Mouse (Mus musculus) G1E (cell line): ENCODE results near the gene C77080. TPM values are rescaled to one million over a fixed set of nuclear protein-coding genes. Genes with fewer than 3 reads are reported as not detected.

Source experiments
- ATAC-seq: 2 replicates; pipeline ENCODE4 v1.8.0; 2016; ENCODE audit warnings: mild to moderate bottlenecking; ENCODE audit not compliant: insufficient number of reproducible peaks, poor library complexity, low FRiP score, severe bottlenecking; ENCODE audit errors: extremely low read depth
- DNase-seq: peaks from one replicate; pipeline ENCODE4 v3.0.0; 2012; ENCODE audit warnings: low spot score
- H3K27me3 ChIP-seq: 2 replicates; pipeline ENCODE4 v1.6.1; 2012; ENCODE audit warnings: mild to moderate bottlenecking, low read length, inconsistent platforms; ENCODE audit not compliant: insufficient read depth
- H3K36me3 ChIP-seq: replicated peaks from 2 replicates; pipeline ENCODE3; 2012; ENCODE audit warnings: mild to moderate bottlenecking, inconsistent platforms
- H3K4me1 ChIP-seq: 2 replicates; pipeline ENCODE4 v1.6.1; 2012; ENCODE audit warnings: low read depth, low read length, inconsistent platforms, mixed read lengths; ENCODE audit not compliant: insufficient read depth
- H3K4me3 ChIP-seq: 2 replicates; pipeline ENCODE4 v1.5.1; 2012; ENCODE audit warnings: low read depth, mild to moderate bottlenecking, inconsistent platforms, low read length, moderate library complexity, mixed read lengths
- H3K9me3 ChIP-seq: replicated peaks from 2 replicates; pipeline ENCODE4 v1.6.1; 2012; ENCODE audit warnings: inconsistent platforms
- CTCF ChIP-seq: IDR thresholded peaks from 2 replicates; pipeline ENCODE4 v1.5.1; 2012; ENCODE audit warnings: low read depth, low read length, inconsistent platforms, mixed read lengths
- GATA1 ChIP-seq: IDR thresholded peaks from 2 replicates; pipeline ENCODE4 v1.6.1; 2012; ENCODE audit warnings: borderline replicate concordance, low read length, inconsistent platforms, mixed read lengths
- GATA2 ChIP-seq: IDR thresholded peaks from 2 replicates; pipeline ENCODE4 v1.6.1; 2012; ENCODE audit warnings: low read depth, low read length, inconsistent platforms, borderline replicate concordance
- POLR2AphosphoS5 ChIP-seq: IDR thresholded peaks from 2 replicates; pipeline ENCODE4 v1.6.1; 2012; ENCODE audit warnings: low read depth, low read length, inconsistent platforms; ENCODE audit not compliant: insufficient replicate concordance
- TAL1 ChIP-seq: conservative IDR thresholded peaks from 2 replicates; pipeline ENCODE4 v1.6.1; 2012; ENCODE audit warnings: low read depth, low read length, inconsistent platforms, mixed read lengths
- polyA plus RNA-seq: library from polyadenylated mRNA; stranded (reverse); fragments of >175 nt; gene quantifications from 2 replicates; pipeline ENCODE4 v1.2.3, GENCODE M21; 2012
- total RNA-seq, 2 experiments: library from RNA; stranded (forward) in 1 of 2; stranded (reverse) in 1 of 2; fragments of 200-1000 nt in 1 of 2; fragments of >200 nt in 1 of 2; fragmentation: Nextera tagmentation in 1 of 2; gene quantifications; 2 replicates each; pipeline ENCODE4 v1.2.3; 2014 to 2017

C77080 gene
- total and polyA plus RNA-seq, 3 experiments: 23.6 to 196 (median 67.9) TPM

DNA sequence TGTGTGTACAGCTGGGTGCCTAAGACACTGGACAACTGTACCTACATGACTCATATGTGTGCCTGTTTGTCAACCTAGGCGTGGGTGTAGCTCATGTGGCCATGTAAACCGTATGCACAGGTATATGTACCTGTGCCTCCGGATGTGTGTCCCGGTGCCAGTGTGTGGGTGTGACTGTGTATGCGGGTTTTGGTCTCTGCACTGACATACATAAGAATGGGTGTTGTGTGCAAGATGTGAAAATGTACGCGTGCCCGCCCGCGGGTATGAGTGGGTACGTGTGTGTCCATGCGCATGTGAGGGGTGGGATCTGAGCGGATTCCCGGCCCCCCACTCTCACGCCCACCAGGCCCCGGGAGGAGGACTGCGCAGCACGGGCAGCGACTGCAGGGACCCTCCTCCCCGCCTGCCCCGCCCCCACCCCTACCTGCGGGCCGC lies 22.6 kb downstream of the C77080 start:
- Histone ChIP-seq H3K9me3 (no peaks in the 10 kb centered on the region), H3K27me3 (no peaks in the 10 kb centered on the region)

DNA sequence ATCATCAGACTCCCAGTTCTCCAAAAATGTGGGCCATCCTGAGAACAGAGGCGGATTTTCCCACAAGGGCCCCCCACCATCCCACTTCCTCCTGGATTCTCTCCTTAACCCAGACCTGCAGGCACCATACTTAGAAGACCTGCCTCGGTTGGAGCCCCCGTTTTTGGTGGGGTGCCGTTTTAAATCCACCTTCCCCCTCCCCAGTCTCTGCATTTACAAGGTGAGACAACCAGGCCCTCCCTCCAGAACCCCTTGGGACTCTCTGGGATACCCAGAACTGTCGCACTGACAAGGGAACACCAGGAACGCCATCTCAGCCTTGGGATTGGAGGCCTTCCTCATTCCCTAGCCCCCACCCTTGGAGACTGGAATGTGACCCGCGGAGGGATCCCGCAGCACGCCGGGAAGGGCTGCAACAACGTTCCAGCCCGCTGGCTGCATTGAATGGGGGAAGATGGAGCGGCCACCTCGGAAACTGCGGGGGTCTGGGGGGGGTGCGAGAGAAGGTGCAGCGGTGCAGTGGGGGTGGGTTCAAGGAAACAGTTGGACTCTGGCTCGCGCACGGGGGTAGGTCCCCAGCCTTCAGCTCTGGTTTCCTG lies 23.3 kb downstream of the C77080 start:
- Histone ChIP-seq H3K9me3 (no peaks in the 10 kb centered on the region), H3K4me3 (peak overlapping the region; percentile 86), H3K27me3 (no peaks in the 10 kb centered on the region), H3K4me1 (peaks cover 89% of the 10 kb centered on the region), H3K36me3 (peaks cover 57% of the 10 kb centered on the region)
- no peak for TF ChIP-seq CTCF
- TF ChIP-seq POLR2AphosphoS5: no peak
- TF ChIP-seq GATA2: no peak
- no peak for TF ChIP-seq GATA1
- TF ChIP-seq TAL1: no peak
- DNase-seq (no peak), ATAC-seq (no peak)

More for the DNA sequence above, 22.6 kb downstream of the C77080 start:
- peaks cover 87% of the 10 kb centered on the region for H3K4me1 ChIP-seq
- no peak for TF ChIP-seq GATA1
- no peak for TF ChIP-seq TAL1
- H3K4me3 ChIP-seq: peak overlapping the region; percentile 86
- ATAC-seq: no peak
- H3K36me3 ChIP-seq: peaks cover 54% of the 10 kb centered on the region
- no peak for DNase-seq

DNA sequence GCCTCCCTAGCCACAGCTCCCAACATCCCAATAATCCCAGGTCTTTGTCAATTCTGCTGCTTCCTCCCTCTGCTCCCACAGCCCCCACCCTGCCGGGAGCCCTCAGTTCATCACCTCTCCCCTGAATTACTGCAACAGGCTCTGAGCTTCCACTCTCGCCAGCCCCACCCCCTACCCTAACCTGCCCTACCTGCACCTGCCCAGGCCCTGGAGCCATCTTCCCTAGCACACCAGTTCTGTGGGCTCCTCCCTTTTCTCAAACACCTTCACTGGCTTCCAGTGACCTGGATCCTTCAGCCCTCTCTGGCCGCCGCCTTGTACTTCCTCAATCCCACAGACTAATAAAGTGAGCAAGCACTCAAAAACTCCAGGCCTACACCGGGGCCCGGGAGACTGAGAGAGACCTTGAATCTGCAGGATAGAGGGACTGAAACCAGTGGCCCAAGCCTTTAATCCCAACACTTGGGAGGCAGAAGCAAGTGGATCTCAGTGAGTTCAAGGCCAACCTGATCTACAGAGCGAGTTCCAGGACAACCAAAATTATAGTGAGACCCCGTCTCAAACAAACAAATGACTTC lies 24.9 kb downstream of the C77080 start:
- Histone ChIP-seq H3K36me3 (peaks cover 56% of the 10 kb centered on the region), H3K4me1 (peaks cover 89% of the 10 kb centered on the region), H3K27me3 (no peaks in the 10 kb centered on the region), H3K4me3 (peak overlapping the region; percentile 86), H3K9me3 (no peaks in the 10 kb centered on the region)
- no peak for TF ChIP-seq GATA2
- no peak for TF ChIP-seq CTCF
- no peak for TF ChIP-seq POLR2AphosphoS5
- TF ChIP-seq GATA1: no peak
- TF ChIP-seq TAL1: no peak
- ATAC-seq: no peak
- no peak for DNase-seq

DNA sequence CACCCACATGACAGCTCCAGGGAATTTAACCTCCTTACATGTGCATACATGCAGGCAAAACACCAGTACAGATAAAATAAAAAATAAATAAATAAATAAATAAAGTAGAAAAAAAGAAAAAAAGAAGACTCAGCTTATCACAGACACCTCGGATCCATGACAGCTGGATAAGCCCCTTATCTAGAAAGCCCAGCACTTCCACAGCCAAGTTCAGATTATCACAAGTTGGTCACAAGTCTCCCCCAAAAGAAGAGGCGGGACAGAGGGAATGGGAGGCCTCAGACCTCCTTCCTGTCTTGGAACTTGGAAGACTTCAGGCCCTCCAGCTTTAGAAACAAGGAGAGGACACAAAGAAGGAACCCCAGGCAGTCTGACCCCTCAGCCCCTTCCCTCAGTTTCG lies 26.1 kb downstream of the C77080 start:
- Histone ChIP-seq H3K27me3 (no peaks in the 10 kb centered on the region), H3K9me3 (no peaks in the 10 kb centered on the region), H3K4me1 (peaks cover 90% of the 10 kb centered on the region), H3K36me3 (peaks cover 56% of the 10 kb centered on the region), H3K4me3 (peak overlapping the region; percentile 86; the same call in 1 of the 2 replicates)
- no peak for DNase-seq
- TF ChIP-seq GATA1 (no peak), TAL1 (peak; percentile 91), GATA2 (no peak)
- peak; percentile 26 for ATAC-seq

DNA sequence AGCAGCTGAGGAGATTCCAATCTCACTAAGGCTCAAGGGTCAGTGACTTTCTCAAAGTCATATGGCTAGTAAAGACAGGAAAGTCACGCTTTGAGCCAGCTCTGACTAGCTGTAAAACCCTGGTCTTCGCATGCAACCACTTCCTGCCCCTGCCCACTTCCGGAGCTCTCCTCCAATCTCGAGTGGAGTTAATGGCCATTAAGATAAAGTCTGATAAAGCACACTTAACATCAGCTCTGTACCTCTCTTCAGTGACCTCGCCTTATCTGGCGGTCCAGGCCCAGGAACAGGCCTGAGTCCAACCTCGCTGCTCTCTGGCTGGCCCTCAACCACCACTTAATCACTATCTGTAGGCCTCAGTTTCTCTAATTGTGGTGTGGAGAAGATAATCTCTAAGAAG lies 26.7 kb downstream of the C77080 start:
- Histone ChIP-seq H3K4me1 (peaks cover 91% of the 10 kb centered on the region), H3K27me3 (no peaks in the 10 kb centered on the region), H3K36me3 (peaks cover 57% of the 10 kb centered on the region), H3K9me3 (no peaks in the 10 kb centered on the region), H3K4me3 (peak overlapping the region; percentile 57; the same call in 1 of the 2 replicates)
- DNase-seq: no peak
- peak; percentile 62 for ATAC-seq
- no peak for TF ChIP-seq GATA1
- TF ChIP-seq POLR2AphosphoS5: no peak
- peak; percentile 94 for TF ChIP-seq TAL1

DNA sequence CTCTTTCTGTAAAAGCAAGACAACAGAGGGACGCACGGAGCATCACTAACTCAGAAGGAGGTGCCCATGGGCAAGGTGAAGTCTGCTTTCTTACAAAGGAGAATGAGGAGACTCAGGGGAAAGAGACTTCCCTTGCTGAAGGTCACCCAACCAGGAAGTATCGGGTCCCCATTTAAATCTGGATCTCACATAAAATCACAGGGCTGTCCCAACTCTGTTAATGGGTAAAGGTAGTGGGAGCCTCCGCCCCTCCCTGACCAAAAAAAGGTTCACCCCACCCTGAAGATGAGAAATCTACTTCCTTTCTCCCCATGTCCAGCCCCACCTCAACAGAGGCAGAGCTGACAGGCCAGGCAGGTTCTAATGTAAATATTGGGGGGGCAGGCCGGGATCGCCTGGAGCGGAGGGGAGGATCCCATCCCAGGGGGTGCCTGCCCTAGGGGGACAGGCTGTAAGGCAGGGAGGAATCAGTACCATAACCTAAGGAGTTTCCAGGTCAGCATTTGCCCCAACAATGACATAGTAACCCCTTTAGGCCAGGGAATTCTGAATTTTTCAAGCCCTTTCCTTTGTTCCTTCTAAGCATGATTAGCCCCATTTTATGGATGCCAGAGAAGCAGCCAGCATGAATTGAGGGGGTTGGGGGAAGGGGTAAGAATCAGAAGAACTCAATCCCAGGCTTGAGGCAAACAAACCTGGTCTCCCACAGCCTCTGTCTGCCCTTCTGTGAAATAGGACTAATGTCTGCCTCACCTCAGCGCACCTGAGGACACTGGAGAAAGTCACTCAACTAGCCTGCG lies 28.4 kb downstream of the C77080 start:
- ATAC-seq (no peak), DNase-seq (no peak)
- peak overlapping the region; percentile 68; the same call in 1 of the 2 replicates for H3K4me3 ChIP-seq
- TF ChIP-seq GATA2: no peak
- no peak for TF ChIP-seq POLR2AphosphoS5
- TF ChIP-seq GATA1: no peak
- no peak for TF ChIP-seq CTCF
- no peak for TF ChIP-seq TAL1
- H3K27me3 ChIP-seq: no peaks in the 10 kb centered on the region
- peaks cover 65% of the 10 kb centered on the region for H3K36me3 ChIP-seq
- no peaks in the 10 kb centered on the region for H3K9me3 ChIP-seq
- peaks cover 93% of the 10 kb centered on the region for H3K4me1 ChIP-seq
